Mouse (Mus musculus) intestine, embryonic 15.5 days (tissue): ENCODE data around the gene Sec22c. TPM values are rescaled to one million over a fixed set of nuclear protein-coding genes. Genes with fewer than 3 reads are reported as not detected.

Experiments
- ATAC-seq: fragments of 200-750 bp; cut with Nextera tagmentation; 2 replicates; pipeline ENCODE4 v1.8.0; 2017; ENCODE audit warnings: moderate TSS enrichment, moderate library complexity
- H3K27ac ChIP-seq: fragments of 300-500 bp; sonication (generic); 2 replicates; pipeline ENCODE4 v1.5.1; 2015; ENCODE audit warnings: mild to moderate bottlenecking, inconsistent platforms
- H3K27me3 ChIP-seq: fragments of 300-500 bp; sonication (generic); replicated peaks from 2 replicates; pipeline ENCODE4 v1.6.1; 2015; ENCODE audit warnings: inconsistent platforms
- H3K36me3 ChIP-seq: fragments of 300-500 bp; sonication (generic); 2 replicates; pipeline ENCODE4 v1.6.1; 2015; ENCODE audit warnings: inconsistent platforms
- H3K4me1 ChIP-seq: fragments of 300-500 bp; sonication (generic); replicated peaks from 2 replicates; pipeline ENCODE4 v1.6.1; 2015; ENCODE audit warnings: inconsistent platforms
- H3K4me2 ChIP-seq: fragments of 300-500 bp; sonication (generic); replicated peaks from 2 replicates; pipeline ENCODE4 v1.6.1; 2015; ENCODE audit warnings: mild to moderate bottlenecking, inconsistent platforms
- H3K4me3 ChIP-seq: fragments of 300-500 bp; sonication (generic); replicated peaks from 2 replicates; pipeline ENCODE4 v1.5.1; 2015; ENCODE audit warnings: inconsistent platforms
- H3K9ac ChIP-seq: fragments of 300-500 bp; sonication (generic); 2 replicates; pipeline ENCODE4 v1.6.1; 2015; ENCODE audit warnings: inconsistent platforms
- H3K9me3 ChIP-seq: fragments of 300-500 bp; sonication (generic); 2 replicates; pipeline ENCODE4 v1.6.1; 2016; ENCODE audit warnings: inconsistent platforms
- WGBS: fragments of 180-500 bp; shearing (Covaris S2); methylation state at CpG from one replicate; pipeline ENCODE4 v1.1.7; 2015; 5-methylcytosine and 5-hydroxymethylcytosine counted together
- polyA plus RNA-seq: library from polyadenylated mRNA; unstranded; fragments of >200 nt; fragmentation: Nextera tagmentation; extraction: Ambion mirVana; gene quantifications from 2 replicates; pipeline ENCODE4 v1.2.1, GENCODE M21; 2015

Sec22c gene
- polyA plus RNA-seq, 1 experiment from 2014 or later, result 14.5 TPM

- H3K9ac ChIP-seq, result peak overlapping the region; percentile 59; the same call in 1 of the 2 replicates
- peaks cover 32% of the 10 kb centered on the region for H3K4me1 ChIP-seq
- ATAC-seq, result no peak
- H3K27me3 ChIP-seq, result peaks cover 40% of the 10 kb centered on the region
- no peaks in the 10 kb centered on the region for H3K36me3 ChIP-seq
- 14% methylated on average over 27 of the region's 27 CpGs for WGBS
- H3K9me3 ChIP-seq, result no peaks in the 10 kb centered on the region
- H3K4me3 ChIP-seq, result peak overlapping the region; percentile 53
- peak overlapping the region; percentile 92 for H3K4me2 ChIP-seq
- H3K27ac ChIP-seq, result no peak overlapping the region
These were observed 63.9 kb downstream of the Sec22c start for GRCm38 (mm10) chr9:121641235-121641915.

GRCm38 (mm10) chr9:121639790-121640189, 65.5 kb downstream of the Sec22c start:
- H3K27ac ChIP-seq, result no peak overlapping the region
- no peak for ATAC-seq
- H3K4me3 ChIP-seq, result no peak overlapping the region
- H3K4me2 ChIP-seq, result no peak overlapping the region
- H3K4me1 ChIP-seq, result peaks cover 29% of the 10 kb centered on the region
- WGBS, result 60% methylated on average over 16 of the region's 16 CpGs
- no peaks in the 10 kb centered on the region for H3K9me3 ChIP-seq
- H3K27me3 ChIP-seq, result peaks cover 40% of the 10 kb centered on the region
- H3K9ac ChIP-seq, result no peak overlapping the region
- H3K36me3 ChIP-seq, result no peaks in the 10 kb centered on the region

GRCm38 (mm10) chr9:121635835-121636576, 69.3 kb downstream of the Sec22c start:
- Histone ChIP-seq H3K36me3 (no peaks in the 10 kb centered on the region), H3K4me1 (0 out of 2 replicates have a peak, but pooled peaks cover 4% of the 10 kb centered on the region), H3K4me2 (no peak overlapping the region), H3K27ac (no peak overlapping the region), H3K9me3 (no peaks in the 10 kb centered on the region), H3K4me3 (no peak overlapping the region), H3K9ac (no peak overlapping the region), H3K27me3 (peaks cover 8% of the 10 kb centered on the region)
- 58% methylated on average over 7 of the region's 7 CpGs for WGBS
- ATAC-seq, result no peak

GRCm38 (mm10) chr9:121633306-121633705, 72.0 kb downstream of the Sec22c start:
- 66% methylated on average over 6 of the region's 6 CpGs for WGBS

GRCm38 (mm10) chr9:121632891-121633290, 72.4 kb downstream of the Sec22c start:
- WGBS, result 85% methylated on average over 10 of the region's 10 CpGs

More at GRCm38 (mm10) chr9:121633306-121633705, 72.0 kb downstream of the Sec22c start:
- H3K9me3 ChIP-seq, result no peaks in the 10 kb centered on the region
- H3K4me2 ChIP-seq, result no peak overlapping the region
- H3K27ac ChIP-seq, result no peak overlapping the region
- no peaks in the 10 kb centered on the region for H3K27me3 ChIP-seq
- ATAC-seq, result no peak
- H3K4me3 ChIP-seq, result no peak overlapping the region
- H3K9ac ChIP-seq, result no peak overlapping the region
- H3K36me3 ChIP-seq, result no peaks in the 10 kb centered on the region
- H3K4me1 ChIP-seq, result 0 out of 2 replicates have a peak, but pooled peaks cover 4% of the 10 kb centered on the region

GRCm38 (mm10) chr9:121631946-121632345, 73.3 kb downstream of the Sec22c start:
- H3K4me1 ChIP-seq, result 0 out of 2 replicates have a peak, but pooled peaks cover 4% of the 10 kb centered on the region
- H3K9me3 ChIP-seq, result no peaks in the 10 kb centered on the region
- no peak overlapping the region for H3K9ac ChIP-seq
- H3K4me3 ChIP-seq, result no peak overlapping the region
- WGBS, result 47% methylated on average over 4 of the region's 4 CpGs
- no peak overlapping the region for H3K27ac ChIP-seq
- H3K27me3 ChIP-seq, result no peaks in the 10 kb centered on the region
- no peak overlapping the region for H3K4me2 ChIP-seq
- H3K36me3 ChIP-seq, result no peaks in the 10 kb centered on the region
- 0 out of 2 replicates have a peak, but pooled peaks have one; percentile 31 for ATAC-seq

More at GRCm38 (mm10) chr9:121632891-121633290, 72.4 kb downstream of the Sec22c start:
- Histone ChIP-seq H3K9ac (no peak overlapping the region), H3K4me2 (no peak overlapping the region), H3K36me3 (no peaks in the 10 kb centered on the region), H3K4me1 (0 out of 2 replicates have a peak, but pooled peaks cover 4% of the 10 kb centered on the region), H3K27ac (no peak overlapping the region), H3K27me3 (no peaks in the 10 kb centered on the region), H3K9me3 (no peaks in the 10 kb centered on the region), H3K4me3 (no peak overlapping the region)
- ATAC-seq, result no peak

- ATAC-seq, result no peak
- WGBS, result 79% methylated on average over 1 of the region's 1 CpGs
- Histone ChIP-seq H3K27me3 (no peaks in the 10 kb centered on the region), H3K27ac (no peak overlapping the region), H3K4me3 (no peak overlapping the region), H3K4me2 (no peak overlapping the region), H3K9ac (no peak overlapping the region), H3K4me1 (0 out of 2 replicates have a peak, but pooled peaks cover 4% of the 10 kb centered on the region), H3K9me3 (no peaks in the 10 kb centered on the region), H3K36me3 (no peaks in the 10 kb centered on the region)
These were observed 74.7 kb downstream of the Sec22c start for GRCm38 (mm10) chr9:121630627-121631026.

Other genes with a start within 250 kb of the Sec22c start
- 29.6 and 33.9 TPM in 2 replicates for gene Cck, start 209.8 kb downstream of the Sec22c start, polyA plus RNA-seq
- gene Lyzl4, start 63.4 kb downstream of the Sec22c start, polyA plus RNA-seq, result not detected in 2 replicates
- 6.1 and 7.0 TPM in 2 replicates for gene Vipr1, start 62.8 kb downstream of the Sec22c start, polyA plus RNA-seq
- gene Ss18l2, start 4.8 kb upstream of the Sec22c start, polyA plus RNA-seq, result 141 and 147 TPM in 2 replicates
- gene Nktr, start 13.7 kb upstream of the Sec22c start, polyA plus RNA-seq, result 57.9 and 62.6 TPM in 2 replicates
- gene Zfp651, start 53.8 kb upstream of the Sec22c start, polyA plus RNA-seq, result 13.0 and 14.0 TPM in 2 replicates
- gene Klhl40, start 72.1 kb upstream of the Sec22c start, polyA plus RNA-seq, result 0.29 and 0.39 TPM in 2 replicates
- gene Hhatl, start 87.0 kb upstream of the Sec22c start, polyA plus RNA-seq, result 1.1 and 1.5 TPM in 2 replicates
- gene Ccdc13, start 134.0 kb upstream of the Sec22c start, polyA plus RNA-seq, result 1.1 and 1.3 TPM in 2 replicates
- 169 and 174 TPM in 2 replicates for gene Higd1a, start 152.9 kb upstream of the Sec22c start, polyA plus RNA-seq
- gene Ackr2, start 192.9 kb upstream of the Sec22c start, polyA plus RNA-seq, result 0.46 and 0.80 TPM in 2 replicates
- gene Cyp8b1, start 210.8 kb upstream of the Sec22c start, polyA plus RNA-seq, result not detected in 2 replicates
- gene Fam198a, start 245.5 kb upstream of the Sec22c start, polyA plus RNA-seq, result 3.1 and 4.6 TPM in 2 replicates